Comparison of ENCODE assay signal across 11 mouse cellular contexts in genomic region chr4:132926520-132926919, GRCm38 (mm10). TPM values are rescaled to one million over a fixed set of nuclear protein-coding genes. Genes with fewer than 3 reads are reported as not detected.
DNase-seq lines count a peak whose midpoint lies in the region; ATAC-seq and TF ChIP-seq lines count a peak whose summit lies in the region.
"Not testable (repeated sequence)": the region's sequence is repeated elsewhere in the genome, so short reads cannot be mapped to it uniquely, and the experiment has no call there.
"Had no signal": no experiment of that assay in that cellular context is flagged by ENCODE, and none has a peak within 500 bp of the region (broad histone marks: within the 10 kb centered on the region; RNA-seq: fewer than 3 reads in every experiment).

No protein-coding gene starts in this region.

- H3K36me3 ChIP-seq in CH12.LX (replicated peaks in 1 of 2; ENCODE audit: control insufficient read depth in 1 of 2, insufficient read depth in 1 of 2, low read length in 1 of 2); intestine, embryonic 16.5 days (ENCODE audit: control insufficient read depth, insufficient read depth, low read length); kidney, adult 2 months (ENCODE audit: control insufficient read depth, insufficient read depth, low read length): not testable (repeated sequence)

- not testable (repeated sequence) for H3K9ac ChIP-seq in CH12.LX (ENCODE audit: insufficient read depth, low read depth); intestine, embryonic 16.5 days (ENCODE audit: low read depth, low read length)

- DNase-seq in 3T3-L1 (ENCODE audit: low read depth, low spot score), result peak; percentile 17
- not testable (repeated sequence) for DNase-seq in CH12.LX (ENCODE audit: extremely low read depth)
- DNase-seq in kidney, adult 2 months, result peak; percentile 78
- peak; percentile 57 for DNase-seq in kidney, postnatal 14 days
- DNase-seq in thymus, postnatal 0 days (ENCODE audit: low spot score), result peak; percentile 53
- DNase-seq in thymus, postnatal 4 days, result peak; percentile 28

- not testable (repeated sequence) for H3K4me2 ChIP-seq in CH12.LX (ENCODE audit: insufficient read depth, low read depth, poor library complexity, severe bottlenecking); intestine, embryonic 16.5 days (ENCODE audit: low read depth, low read length)

- not testable (repeated sequence) for TF ChIP-seq EP300 in CH12.LX (IDR thresholded peaks at IDR 0.05; ENCODE audit: low read length)

- not testable (repeated sequence) for H3K79me2 ChIP-seq in CH12.LX (replicated peaks; ENCODE audit: control insufficient read depth, extremely low read depth, insufficient read depth, poor library complexity, severe bottlenecking)

- dilution Hi-C loops in CH12.LX (cut with MboI; ENCODE audit: extremely low pct_ligation_motif_present, extremely low pct_unique_long_range_greater_than_20kb, low sequenced_read_pairs), result not testable (repeated sequence)

- 51% methylated on average over 2 of the region's 2 CpGs for WGBS in intestine, embryonic 16.5 days
- WGBS in kidney, adult 2 months, result 48% methylated on average over 2 of the region's 2 CpGs

- in situ Hi-C loops in CH12.LX (cut with MboI; ENCODE audit: low pct_ligation_motif_present, low pct_unique_long_range_greater_than_20kb, low sequenced_read_pairs), result loop anchor here (5.0 kb wide), 1 partner anchor 99 kb away; no protein-coding TSS in a partner anchor

- not testable (repeated sequence) for TF ChIP-seq POLR2A in CH12.LX (IDR thresholded peaks at IDR 0.05; ENCODE audit: low read depth, low read length); kidney, adult 2 months (IDR thresholded peaks at IDR 0.05; ENCODE audit: low read depth, low read length)

- not testable (repeated sequence) for ATAC-seq in intestine, embryonic 16.5 days

- TF ChIP-seq RAD21 in CH12.LX (IDR thresholded peaks at IDR 0.05; ENCODE audit: low read depth, low read length), result not testable (repeated sequence)

- not testable (repeated sequence) for TF ChIP-seq CTCF in CH12.LX (conservative IDR thresholded peaks at IDR 0.05 in 1 of 2, IDR thresholded peaks at IDR 0.05 in 1 of 2; ENCODE audit: low read depth in 2 of 2, low read length in 2 of 2); kidney, adult 2 months (conservative IDR thresholded peaks at IDR 0.05; ENCODE audit: insufficient read depth, insufficient read length, low read depth, low read length)

- not testable (repeated sequence) for H3K27ac ChIP-seq in CH12.LX (ENCODE audit: insufficient read depth, low read depth)
- peak overlapping the region; percentile 5; the same call in 1 of the 2 replicates for H3K27ac ChIP-seq in intestine, embryonic 16.5 days (ENCODE audit: low read length)
- peak overlapping the region; percentile 46; the same call in 1 of the 2 replicates for H3K27ac ChIP-seq in kidney, adult 2 months (ENCODE audit: insufficient read depth, low read depth, low read length)

- H3K4me1 ChIP-seq in CH12.LX (ENCODE audit: control insufficient read depth in 1 of 2, insufficient read depth in 2 of 2), result peaks cover 0 to 13% of the 10 kb centered on the region in 2 experiments; a peak in 2 of 4 replicates
- not testable (repeated sequence) for H3K4me1 ChIP-seq in intestine, embryonic 16.5 days (ENCODE audit: control insufficient read depth, insufficient read depth, low read length); kidney, adult 2 months (ENCODE audit: control insufficient read depth, insufficient read depth, low read length)

- H3K9me3 ChIP-seq in CH12.LX (replicated peaks; ENCODE audit: low read length); intestine, embryonic 16.5 days (ENCODE audit: control insufficient read depth, low read length): not testable (repeated sequence)

- H3K27me3 ChIP-seq in CH12.LX (replicated peaks), result peaks cover 17% of the 10 kb centered on the region
- not testable (repeated sequence) for H3K27me3 ChIP-seq in intestine, embryonic 16.5 days (replicated peaks; ENCODE audit: control insufficient read depth, insufficient read depth, low read length); kidney, adult 2 months (replicated peaks; ENCODE audit: control insufficient read depth, insufficient read depth, low read length)

- H3K4me3 ChIP-seq in CH12.LX (replicated peaks in 1 of 3; ENCODE audit: low read depth in 2 of 3, low read length in 2 of 3, poor library complexity in 1 of 3); intestine, embryonic 16.5 days (ENCODE audit: low read length); kidney, adult 2 months (ENCODE audit: insufficient read depth, low read depth, low read length): not testable (repeated sequence)

TF ChIP-seq in CH12.LX, 34 proteins besides CTCF, POLR2A, EP300 and RAD21:
- TF ChIP-seq TBP (conservative IDR thresholded peaks at IDR 0.05; ENCODE audit: low read depth, low read length), result peak; percentile 70

RNA-seq across cellular contexts. Expression of gene Fam76a, which starts 4.2 kb away (rescaled TPM):
- total RNA-seq in CH12.LX (2012; rRNA removed) (10.0 and 10.8 TPM in 2 replicates), CH12.LX (2014; rRNA removed) (11.5 and 11.9 TPM in 2 replicates)
- polyA plus RNA-seq in CH12.LX (2012; ENCODE audit: insufficient read length, low read depth), result 8.3 and 10.3 TPM in 2 replicates
- polyA plus RNA-seq in intestine, embryonic 16.5 days (2015; fragmentation: Nextera tagmentation; extraction: Ambion mirVana), result 40.5 and 45.6 TPM in 2 replicates
- polyA plus RNA-seq in kidney, adult 2 months (2012; rRNA removed), result 15.9 and 16.6 TPM in 2 replicates
- polyA plus RNA-seq in thymus, postnatal 0 days (2015; fragmentation: Nextera tagmentation; extraction: Ambion mirVana), result 45.4 and 52.4 TPM in 2 replicates

RNA-seq across cellular contexts. Expression of gene Stx12, which starts 42.2 kb away (rescaled TPM):
- total RNA-seq in CH12.LX (2012; rRNA removed) (12.4 and 14.5 TPM in 2 replicates), CH12.LX (2014; rRNA removed) (16.8 and 17.3 TPM in 2 replicates)
- 15.7 and 16.3 TPM in 2 replicates for polyA plus RNA-seq in CH12.LX (2012; ENCODE audit: insufficient read length, low read depth)
- 54.3 and 55.0 TPM in 2 replicates for polyA plus RNA-seq in intestine, embryonic 16.5 days (2015; fragmentation: Nextera tagmentation; extraction: Ambion mirVana)
- polyA plus RNA-seq in kidney, adult 2 months (2012; rRNA removed), result 15.2 and 21.0 TPM in 2 replicates
- 36.0 and 37.2 TPM in 2 replicates for polyA plus RNA-seq in thymus, postnatal 0 days (2015; fragmentation: Nextera tagmentation; extraction: Ambion mirVana)

RNA-seq across cellular contexts. Expression of gene Fgr, which starts 47.4 kb away (rescaled TPM):
- total RNA-seq in CH12.LX (2012; rRNA removed) (0.04 TPM in 2 replicates), CH12.LX (2014; rRNA removed) (0.13 and 0.23 TPM in 2 replicates)
- polyA plus RNA-seq in CH12.LX (2012; ENCODE audit: insufficient read length, low read depth), result 0.24 and 0.70 TPM in 2 replicates
- polyA plus RNA-seq in intestine, embryonic 16.5 days (2015; fragmentation: Nextera tagmentation; extraction: Ambion mirVana), result 3.1 and 3.5 TPM in 2 replicates
- 1.8 and 2.5 TPM in 2 replicates for polyA plus RNA-seq in kidney, adult 2 months (2012; rRNA removed)
- polyA plus RNA-seq in thymus, postnatal 0 days (2015; fragmentation: Nextera tagmentation; extraction: Ambion mirVana), result 6.0 and 7.8 TPM in 2 replicates
- total RNA-seq: gastrocnemius, adult 8-10 months had no signal
- polyA plus RNA-seq: G1E; hindbrain, embryonic 10.5 days; hindbrain, embryonic 13.5 days had no signal
